Mouse (Mus musculus): Measurements from ENCODE around the gene Ccnc. TPM values are rescaled to one million over a fixed set of nuclear protein-coding genes. Genes with fewer than 3 reads are reported as not detected.
"Not testable (repeated sequence)": the region's sequence is repeated elsewhere in the genome, so short reads cannot be mapped to it uniquely, and the experiment has no call there.

The Ccnc gene
- polyA plus RNA-seq, 1 experiment from 2014 or later = 18.3 TPM

DNA sequence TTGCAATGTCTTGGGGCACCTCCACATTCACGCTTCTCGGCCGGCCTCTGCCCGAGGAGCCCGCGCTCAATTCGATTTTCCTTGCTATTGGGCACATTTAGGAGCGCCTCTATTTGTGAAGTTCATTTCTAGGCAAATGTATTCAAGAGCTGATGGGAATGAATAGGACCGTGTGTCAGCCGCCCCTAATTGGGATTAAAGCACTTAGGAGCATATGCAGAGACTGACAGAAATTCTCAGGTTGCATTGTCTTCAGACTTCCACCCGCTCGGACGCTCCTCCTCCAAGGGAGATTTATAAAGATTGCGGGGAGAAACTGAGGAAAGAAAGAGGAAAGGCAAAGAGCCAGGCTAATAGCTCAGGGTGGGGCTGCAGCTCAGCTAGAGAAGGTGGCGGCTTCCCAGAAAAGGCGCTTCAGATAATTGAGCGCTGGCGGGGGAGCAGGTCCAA lies 38.0 kb upstream of the Ccnc start:
- no peaks in the 10 kb centered on the region for H3K36me3 ChIP-seq (ENCODE audit: inconsistent target)
- H3K79me2 ChIP-seq (ENCODE audit: inconsistent target) = no peaks in the 10 kb centered on the region
- WGBS (ENCODE audit: missing documents) = 9% methylated on average over 18 of the region's 18 CpGs
- no peak overlapping the region for H3K27ac ChIP-seq
- H3K4me3 ChIP-seq (ENCODE audit: inconsistent target) = no peak overlapping the region

DNA sequence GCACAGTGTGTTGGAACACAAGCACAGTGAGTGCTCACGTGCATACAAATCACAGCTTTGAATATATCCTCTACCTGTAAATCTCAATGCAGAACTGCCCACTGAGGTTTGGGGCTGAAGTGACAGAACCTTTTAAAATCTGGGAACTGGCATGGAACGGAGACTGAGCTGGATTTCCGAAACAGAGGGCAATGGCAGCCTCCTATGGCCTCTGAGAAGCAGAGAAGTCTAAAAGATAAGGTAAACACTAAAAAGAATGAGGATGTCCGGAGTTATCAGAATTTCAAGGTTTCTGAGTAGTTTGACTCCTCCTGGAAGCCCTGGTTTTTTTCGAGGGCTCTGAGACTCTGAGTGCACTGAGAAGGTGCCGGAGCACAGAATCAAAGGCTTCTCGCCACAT lies 37.3 kb upstream of the Ccnc start:
- H3K4me3 ChIP-seq (ENCODE audit: inconsistent target) = no peak overlapping the region
- H3K79me2 ChIP-seq (ENCODE audit: inconsistent target) = no peaks in the 10 kb centered on the region
- no peaks in the 10 kb centered on the region for H3K36me3 ChIP-seq (ENCODE audit: inconsistent target)
- H3K27ac ChIP-seq = no peak overlapping the region
- 11% methylated on average over 7 of the region's 7 CpGs for WGBS (ENCODE audit: missing documents)

DNA sequence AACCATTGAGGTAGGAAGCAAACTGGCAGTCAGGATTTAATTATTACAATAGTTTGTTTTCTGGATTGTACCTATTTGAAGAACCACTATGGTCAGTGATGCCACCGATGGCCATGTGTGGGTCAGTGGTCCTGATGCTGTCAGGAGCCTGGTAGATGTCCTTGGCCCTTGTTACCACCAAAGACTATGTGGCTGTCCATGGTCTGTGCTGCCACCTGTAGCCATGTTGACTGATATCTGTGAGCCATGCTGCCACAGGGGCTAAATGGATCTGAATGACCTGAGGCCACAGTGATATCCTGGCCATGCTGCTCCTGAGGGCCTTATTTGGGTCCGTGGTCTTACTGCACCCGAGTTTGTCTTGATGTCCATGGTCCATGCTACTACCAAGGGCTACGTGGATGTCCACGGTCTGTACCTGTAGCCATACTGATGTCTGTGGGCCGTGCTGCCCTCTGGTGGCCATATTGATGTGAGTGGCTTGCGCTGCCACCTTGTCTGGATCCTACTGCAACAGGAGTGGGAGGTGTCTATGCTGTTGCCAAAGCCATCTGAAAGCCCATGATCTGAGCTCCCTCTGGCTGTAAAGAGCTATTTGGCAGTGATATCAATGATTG lies 31.8 kb upstream of the Ccnc start:
- Histone ChIP-seq H3K4me3 (ENCODE audit: inconsistent target) (no peak overlapping the region), H3K36me3 (ENCODE audit: inconsistent target) (no peaks in the 10 kb centered on the region), H3K79me2 (ENCODE audit: inconsistent target) (no peaks in the 10 kb centered on the region), H3K27ac (no peak overlapping the region)
- WGBS (ENCODE audit: missing documents) = 31% methylated on average over 7 of the region's 7 CpGs

DNA sequence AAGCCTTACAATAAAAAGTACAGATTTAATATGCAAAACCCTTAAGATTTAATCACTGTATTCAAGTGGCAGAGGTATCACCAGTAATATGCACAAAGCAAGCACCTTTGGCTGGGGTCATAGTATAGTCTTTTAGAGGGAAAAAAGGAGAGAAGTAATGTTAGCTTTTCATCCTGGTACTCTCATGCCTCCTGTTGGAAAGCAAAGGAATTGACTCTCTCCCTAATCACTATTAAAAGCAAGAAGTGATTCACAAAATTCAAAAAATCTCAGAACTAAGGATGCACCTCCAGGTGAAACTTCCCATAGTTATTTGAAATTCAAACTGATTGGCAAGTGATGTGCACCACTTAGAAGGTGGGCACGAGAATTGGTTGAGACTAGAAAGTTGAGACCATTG lies 22.5 kb upstream of the Ccnc start:
- 53% methylated on average over 1 of the region's 1 CpGs for WGBS (ENCODE audit: missing documents)
- Histone ChIP-seq H3K36me3 (ENCODE audit: inconsistent target) (no peaks in the 10 kb centered on the region), H3K27ac (no peak overlapping the region), H3K79me2 (ENCODE audit: inconsistent target) (no peaks in the 10 kb centered on the region), H3K4me3 (ENCODE audit: inconsistent target) (no peak overlapping the region)

DNA sequence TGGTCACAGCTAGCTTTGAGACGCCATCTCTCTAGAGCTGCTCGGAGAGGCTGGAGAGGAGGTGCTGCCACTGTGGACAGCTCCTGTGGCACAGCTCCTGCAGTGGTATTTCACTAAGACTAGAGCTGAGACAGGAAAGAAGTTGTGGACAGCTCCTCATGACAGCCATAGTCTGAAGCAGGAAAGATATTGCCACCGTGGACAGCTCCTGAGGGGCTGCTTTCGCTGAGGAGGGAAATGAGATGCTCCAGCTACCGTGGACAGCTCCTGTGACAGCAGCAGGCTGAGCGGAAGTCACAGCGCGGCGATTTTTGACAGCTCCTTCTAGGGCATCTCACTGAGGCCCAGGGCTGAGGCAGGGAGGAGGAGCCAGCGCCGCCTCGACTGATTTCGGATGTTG lies 15.4 kb upstream of the Ccnc start:
- WGBS (ENCODE audit: missing documents) = 4% methylated on average over 13 of the region's 13 CpGs
- Histone ChIP-seq H3K27ac (no peak overlapping the region), H3K4me3 (ENCODE audit: inconsistent target) (no peak overlapping the region)

DNA sequence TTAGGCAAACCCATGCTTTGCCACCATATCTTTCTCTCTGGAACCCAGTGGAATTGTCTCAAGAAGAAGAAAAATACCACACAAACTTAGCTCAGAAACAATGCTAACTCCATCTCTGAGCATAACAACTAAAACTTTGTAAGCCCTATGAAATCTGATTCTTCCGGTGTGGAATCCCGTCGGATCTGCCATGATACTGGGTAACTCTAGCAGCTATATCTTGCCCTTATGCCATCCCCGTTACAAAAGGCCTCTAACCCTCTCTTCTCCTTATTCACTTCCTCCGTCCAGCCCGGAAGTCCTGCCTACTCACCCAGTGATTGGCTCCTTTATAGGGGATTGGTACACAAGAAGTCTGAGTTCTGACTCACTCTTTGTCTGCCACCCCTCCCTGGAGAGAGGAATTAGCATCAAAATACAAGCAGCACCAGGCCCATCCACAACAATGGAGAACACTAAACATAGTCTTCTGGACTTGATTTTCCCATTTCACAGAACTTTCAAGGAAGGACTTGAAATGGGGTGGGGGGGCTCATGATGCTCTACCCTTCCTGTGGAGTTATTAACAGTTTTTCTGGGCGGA lies 4.7 kb upstream of the Ccnc start:
- 71% methylated on average over 7 of the region's 7 CpGs for WGBS (ENCODE audit: missing documents)
- Histone ChIP-seq H3K4me3 (ENCODE audit: inconsistent target) (no peak overlapping the region), H3K36me3 (ENCODE audit: inconsistent target) (no peaks in the 10 kb centered on the region), H3K27ac (no peak overlapping the region), H3K79me2 (ENCODE audit: inconsistent target) (peaks cover 3% of the 10 kb centered on the region)

More for the DNA sequence above, 15.4 kb upstream of the Ccnc start:
- no peaks in the 10 kb centered on the region for H3K36me3 ChIP-seq (ENCODE audit: inconsistent target)
- no peaks in the 10 kb centered on the region for H3K79me2 ChIP-seq (ENCODE audit: inconsistent target)

DNA sequence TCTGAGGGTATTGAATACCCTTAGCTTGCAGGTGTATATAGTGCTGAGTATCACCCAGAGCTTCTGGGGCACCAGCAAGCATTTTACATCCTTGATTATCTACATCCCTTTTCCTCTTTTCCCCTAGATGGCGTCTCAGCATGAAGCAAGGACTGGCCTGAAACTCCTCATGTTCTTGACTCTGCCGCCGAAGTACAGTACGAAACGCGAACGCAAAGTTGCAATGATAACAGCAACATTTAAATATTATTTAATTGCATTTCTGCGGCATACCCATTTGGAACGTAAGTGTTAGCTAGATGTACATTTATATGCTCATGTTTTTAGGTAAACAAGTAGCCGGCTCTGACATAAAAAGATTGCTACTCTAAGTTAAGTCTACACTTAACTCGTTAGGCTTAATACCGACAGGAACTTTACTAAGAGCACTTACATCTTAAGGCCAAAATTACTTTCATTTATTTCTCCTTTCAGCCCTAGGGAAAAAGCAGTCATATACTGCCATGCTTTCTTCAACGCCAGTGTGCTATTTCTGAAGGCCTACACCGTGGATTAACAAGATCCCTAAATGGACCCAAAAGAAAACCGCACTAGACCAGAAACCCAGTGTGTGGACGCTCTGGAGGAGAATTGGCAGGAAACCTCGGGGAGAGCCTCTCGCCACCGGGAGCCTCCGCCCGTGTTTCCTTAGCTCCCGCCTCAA lies 438 bp upstream of the Ccnc start:
- Histone ChIP-seq H3K36me3 (ENCODE audit: inconsistent target) (no peaks in the 10 kb centered on the region), H3K79me2 (ENCODE audit: inconsistent target) (peaks cover 31% of the 10 kb centered on the region), H3K27ac (peak overlapping the region; percentile 48), H3K4me3 (ENCODE audit: inconsistent target) (peak overlapping the region; percentile 87)
- 2% methylated on average over 22 of the region's 22 CpGs for WGBS (ENCODE audit: missing documents)

DNA sequence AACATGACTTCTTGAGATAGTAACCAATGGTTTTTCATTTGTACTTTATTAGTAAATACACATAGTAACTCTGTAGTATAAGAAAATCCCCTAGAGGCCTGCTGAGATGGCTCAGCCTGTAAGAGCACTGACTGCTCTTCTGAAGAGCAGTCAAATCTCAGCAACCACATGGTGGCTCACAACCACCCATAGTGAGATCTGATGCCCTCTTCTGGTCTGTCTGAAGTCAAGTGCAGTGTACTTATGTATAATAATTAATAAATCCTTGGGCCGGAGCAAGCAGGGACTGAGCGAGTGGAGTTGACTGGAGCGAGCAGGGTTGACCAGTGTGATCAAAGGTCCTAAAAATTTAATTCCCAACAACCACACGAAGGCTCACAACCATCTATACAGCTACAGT lies 11.7 kb downstream of the Ccnc start:
- 90% methylated on average over 4 of the region's 4 CpGs for WGBS (ENCODE audit: missing documents)
- Histone ChIP-seq H3K79me2 (ENCODE audit: inconsistent target) (no peaks in the 10 kb centered on the region), H3K36me3 (ENCODE audit: inconsistent target) (peaks cover 7% of the 10 kb centered on the region; the same call in 1 of the 2 replicates), H3K4me3 (ENCODE audit: inconsistent target) (no peak overlapping the region), H3K27ac (no peak overlapping the region)

DNA sequence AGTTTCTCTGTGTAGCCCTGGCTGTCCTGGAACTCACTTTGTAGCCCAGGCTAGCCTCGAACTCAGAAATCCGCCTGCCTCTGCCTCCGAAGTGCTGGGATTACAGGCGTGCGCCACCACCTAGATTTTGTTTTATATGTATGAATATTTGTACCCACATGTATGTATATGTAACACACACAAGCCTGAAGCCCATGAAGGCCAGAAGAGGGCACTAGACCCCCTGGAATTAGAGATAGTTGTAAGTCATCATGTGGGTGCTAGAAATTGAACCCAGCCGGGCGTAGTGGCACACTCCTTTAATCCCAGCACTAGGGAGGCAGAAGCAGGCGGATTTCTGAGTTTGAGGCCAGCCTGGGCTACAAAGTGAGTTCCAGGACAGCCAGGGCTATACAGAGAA lies 16.6 kb downstream of the Ccnc start:
- WGBS (ENCODE audit: missing documents) = 95% methylated on average over 4 of the region's 8 CpGs
- not testable (repeated sequence) for H3K4me3 ChIP-seq (ENCODE audit: inconsistent target); H3K79me2 ChIP-seq (ENCODE audit: inconsistent target); H3K27ac ChIP-seq
- peaks cover 11% of the 10 kb centered on the region; the same call in 1 of the 2 replicates for H3K36me3 ChIP-seq (ENCODE audit: inconsistent target)

DNA sequence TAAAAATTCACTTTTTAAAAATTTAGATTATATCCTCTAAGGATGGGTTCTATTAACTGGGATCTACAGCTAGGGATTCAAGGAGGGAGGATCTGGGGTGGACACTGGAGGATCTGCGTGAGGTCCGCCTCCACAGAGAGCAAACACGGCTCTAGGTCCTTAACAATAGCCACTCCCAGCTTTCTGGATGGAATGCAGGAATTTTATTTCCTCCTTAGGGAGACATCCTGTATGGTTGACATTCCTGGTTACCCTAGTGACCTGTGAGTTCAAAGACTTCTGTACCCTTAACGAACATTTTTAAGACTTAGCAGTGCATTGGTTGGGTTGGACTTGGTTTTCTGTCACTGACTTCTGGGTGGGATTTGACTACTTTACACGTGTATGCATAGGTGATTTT lies 18.2 kb downstream of the Ccnc start:
- 98% methylated on average over 5 of the region's 5 CpGs for WGBS (ENCODE audit: missing documents)
- peaks cover 11% of the 10 kb centered on the region; the same call in 1 of the 2 replicates for H3K36me3 ChIP-seq (ENCODE audit: inconsistent target)

DNA sequence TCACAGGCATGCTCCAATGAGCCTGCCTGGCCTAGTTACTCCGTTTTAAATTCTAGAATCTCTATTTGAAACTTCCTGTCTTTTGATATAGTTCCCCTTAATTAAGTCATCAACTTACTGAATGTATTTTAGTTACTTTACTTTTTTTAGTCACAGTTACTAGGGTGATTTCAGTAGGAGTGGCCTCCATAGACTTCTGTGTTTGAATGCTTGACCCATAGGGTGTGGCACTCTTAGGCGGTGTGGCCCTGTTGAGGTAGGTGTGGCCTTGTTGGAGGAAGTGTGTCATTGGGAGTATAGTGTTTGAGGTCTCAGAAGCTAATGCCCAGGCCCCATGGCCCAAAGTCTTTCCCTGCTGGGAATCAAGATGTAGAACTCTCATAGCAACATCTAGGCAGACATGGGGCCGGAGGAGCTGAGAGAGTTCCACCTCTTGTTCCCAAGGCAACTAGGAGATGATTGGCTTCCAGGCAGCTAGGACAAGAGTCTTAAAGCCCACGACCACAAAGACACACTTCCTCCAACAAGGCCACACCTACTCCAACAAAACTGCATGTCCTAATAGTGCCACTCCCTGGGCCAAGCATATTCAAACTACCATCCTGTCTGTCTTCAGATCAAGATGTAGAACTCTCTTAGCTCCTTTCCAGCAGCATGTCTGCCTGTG lies 27.8 kb downstream of the Ccnc start:
- Histone ChIP-seq H3K36me3 (ENCODE audit: inconsistent target) (peaks cover 8% of the 10 kb centered on the region; the same call in 1 of the 2 replicates), H3K27ac (peak overlapping the region; percentile 62), H3K4me3 (ENCODE audit: inconsistent target) (no peak overlapping the region), H3K79me2 (ENCODE audit: inconsistent target) (no peaks in the 10 kb centered on the region)
- 12% methylated on average over 4 of the region's 4 CpGs for WGBS (ENCODE audit: missing documents)

More for the DNA sequence above, 18.2 kb downstream of the Ccnc start:
- Histone ChIP-seq H3K4me3 (ENCODE audit: inconsistent target) (no peak overlapping the region), H3K27ac (no peak overlapping the region), H3K79me2 (ENCODE audit: inconsistent target) (no peaks in the 10 kb centered on the region)

DNA sequence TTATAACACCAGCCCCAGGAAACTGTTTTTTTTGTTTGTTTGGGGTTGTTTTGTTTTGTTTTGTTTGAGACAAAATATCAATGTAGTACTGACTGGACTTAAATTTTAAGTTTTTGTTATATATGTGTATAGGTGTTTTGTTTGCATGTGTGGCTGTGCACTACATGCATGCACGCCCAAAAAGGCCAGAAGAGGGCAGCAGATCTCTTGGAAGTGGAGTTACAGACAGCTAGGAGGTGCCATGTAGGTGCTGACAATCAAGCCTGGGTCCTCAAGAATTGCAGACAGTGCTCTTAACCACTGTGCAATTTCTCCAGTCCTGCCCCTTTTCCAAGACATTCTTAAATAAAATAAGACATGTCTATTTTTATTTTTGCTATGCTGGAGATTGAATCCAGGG lies 31.4 kb downstream of the Ccnc start:
- Histone ChIP-seq H3K36me3 (ENCODE audit: inconsistent target) (peaks cover 8% of the 10 kb centered on the region; the same call in 1 of the 2 replicates), H3K27ac (no peak overlapping the region), H3K4me3 (ENCODE audit: inconsistent target) (no peak overlapping the region), H3K79me2 (ENCODE audit: inconsistent target) (no peaks in the 10 kb centered on the region)
- WGBS (ENCODE audit: missing documents) = 87% methylated on average over 1 of the region's 1 CpGs

DNA sequence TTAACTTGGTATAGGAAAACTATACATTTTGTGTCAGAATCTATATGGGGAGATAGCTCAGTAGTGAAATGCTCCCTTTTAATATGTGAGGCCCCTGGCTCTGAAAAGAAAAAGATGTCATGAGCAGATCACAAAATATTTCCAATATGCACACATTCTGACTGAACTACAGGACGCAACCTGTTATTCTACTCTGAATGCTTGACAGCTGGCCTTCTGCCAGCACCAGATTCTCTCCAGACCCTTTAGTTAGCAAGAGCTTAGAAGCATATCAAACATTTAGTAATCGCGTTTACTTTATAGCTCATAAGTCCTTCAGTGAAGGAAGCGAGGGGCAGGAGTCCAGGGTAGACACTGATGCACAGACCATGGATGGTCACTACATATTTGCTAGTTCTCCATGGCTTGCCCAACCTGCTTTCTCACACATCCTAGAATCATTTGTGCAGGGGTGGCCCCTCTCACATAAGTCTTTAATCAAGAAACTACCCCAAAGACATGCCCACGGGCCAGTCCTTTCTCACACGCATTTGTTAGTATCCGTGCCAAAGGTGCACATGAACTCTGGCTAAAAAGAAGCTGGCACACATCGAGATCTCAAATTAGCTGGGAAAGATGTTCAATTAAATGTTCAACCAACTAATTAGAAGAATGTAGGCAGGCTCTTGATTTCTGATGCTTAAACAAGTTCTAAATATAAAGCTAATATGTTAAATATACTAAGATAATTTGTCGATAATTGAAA lies 34.1 kb downstream of the Ccnc start:
- Histone ChIP-seq H3K36me3 (ENCODE audit: inconsistent target) (peaks cover 8% of the 10 kb centered on the region; the same call in 1 of the 2 replicates), H3K27ac (no peak overlapping the region), H3K79me2 (ENCODE audit: inconsistent target) (no peaks in the 10 kb centered on the region; the same call in 1 of the 2 replicates), H3K4me3 (ENCODE audit: inconsistent target) (no peak overlapping the region)
- WGBS (ENCODE audit: missing documents) = 94% methylated on average over 9 of the region's 9 CpGs

DNA sequence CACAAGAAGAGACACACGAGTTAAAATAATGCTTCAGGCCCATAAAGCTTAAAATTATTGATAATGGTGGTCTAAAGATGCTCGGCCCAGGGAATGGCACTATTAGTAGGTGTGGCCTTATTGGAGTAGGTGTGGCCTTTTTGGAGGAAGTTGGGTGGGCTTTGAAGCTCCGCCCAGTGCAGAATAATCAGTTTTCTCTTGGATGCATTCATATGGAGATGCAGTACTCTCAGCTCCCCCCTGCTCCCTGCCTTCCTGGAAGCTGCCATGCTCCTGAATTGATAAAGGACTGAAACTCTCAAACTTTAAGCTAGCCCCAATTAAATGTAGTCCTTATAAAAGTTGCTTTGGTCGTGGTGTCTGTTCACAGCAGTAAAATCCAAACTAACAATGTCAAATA lies 36.3 kb downstream of the Ccnc start:
- WGBS (ENCODE audit: missing documents) = 85% methylated on average over 4 of the region's 4 CpGs
- H3K27ac ChIP-seq = no peak overlapping the region

More for the DNA sequence above, 36.3 kb downstream of the Ccnc start:
- Histone ChIP-seq H3K4me3 (ENCODE audit: inconsistent target) (no peak overlapping the region), H3K79me2 (ENCODE audit: inconsistent target) (no peaks in the 10 kb centered on the region; the same call in 1 of the 2 replicates), H3K36me3 (ENCODE audit: inconsistent target) (peaks cover 7% of the 10 kb centered on the region; the same call in 1 of the 2 replicates)

Data from macrophage (primary cell).